Mouse (Mus musculus) midbrain, postnatal 0 days (tissue): Measurements from ENCODE around the gene Itsn1. TPM values are rescaled to one million over a fixed set of nuclear protein-coding genes. Genes with fewer than 3 reads are reported as not detected.

ENCODE experiments used
- ATAC-seq: fragments of 200-750 bp; cut with Nextera tagmentation; 2 replicates; pipeline ENCODE4 v1.8.0; 2017; ENCODE audit warnings: moderate number of reproducible peaks, mild to moderate bottlenecking, moderate TSS enrichment, moderate library complexity; ENCODE audit not compliant: low FRiP score
- DNase-seq: peaks from one replicate; pipeline ENCODE4 v3.0.0-alpha.2; 2015; ENCODE audit warnings: low spot score
- H3K27ac ChIP-seq: fragments of 300-500 bp; sonication (generic); 2 replicates; pipeline ENCODE4 v1.5.1; 2014; ENCODE audit warnings: low read depth, mild to moderate bottlenecking, low read length, mixed read lengths
- H3K27me3 ChIP-seq: fragments of 300-500 bp; sonication (generic); 2 replicates; pipeline ENCODE4 v1.6.1; 2014; ENCODE audit warnings: low read length, control low read depth, mixed read lengths; ENCODE audit not compliant: insufficient read depth
- H3K36me3 ChIP-seq: fragments of 300-500 bp; sonication (generic); 2 replicates; pipeline ENCODE4 v1.6.1; 2014; ENCODE audit warnings: low read length, control low read depth, mixed read lengths; ENCODE audit not compliant: insufficient read depth
- H3K4me1 ChIP-seq: fragments of 300-500 bp; sonication (generic); 2 replicates; pipeline ENCODE4 v1.6.1; 2014; ENCODE audit warnings: mild to moderate bottlenecking, control low read depth, antibody characterized with exemption, low read length, mixed read lengths; ENCODE audit not compliant: insufficient read depth
- H3K4me2 ChIP-seq: fragments of 300-500 bp; sonication (generic); 2 replicates; pipeline ENCODE4 v1.6.1; 2014; ENCODE audit warnings: low read depth, mild to moderate bottlenecking, low read length, mixed read lengths; ENCODE audit not compliant: poor library complexity, severe bottlenecking
- H3K4me3 ChIP-seq: fragments of 300-500 bp; sonication (generic); 2 replicates; pipeline ENCODE4 v1.5.1; 2014; ENCODE audit warnings: low read depth, mild to moderate bottlenecking, low read length, moderate library complexity
- H3K9ac ChIP-seq: fragments of 300-500 bp; sonication (generic); replicated peaks from 2 replicates; pipeline ENCODE4 v1.6.1; 2014; ENCODE audit warnings: mild to moderate bottlenecking, low read length, moderate library complexity, mixed read lengths; ENCODE audit not compliant: poor library complexity, severe bottlenecking
- H3K9me3 ChIP-seq: fragments of 300-500 bp; sonication (generic); 2 replicates; pipeline ENCODE4 v1.6.1; 2016; ENCODE audit warnings: low read length, control low read depth
- CTCF ChIP-seq: IDR thresholded peaks from 2 replicates; pipeline ENCODE4 v1.5.1; 2016; ENCODE audit warnings: antibody characterized with exemption, mild to moderate bottlenecking
- WGBS: fragments of 180-500 bp; shearing (Covaris S2); extraction: QIAGEN DNeasy Blood & Tissue Kit; methylation state at CpG from one replicate; pipeline ENCODE4 v1.1.7; 2014; 5-methylcytosine and 5-hydroxymethylcytosine counted together
- polyA plus RNA-seq: library from polyadenylated mRNA; unstranded; fragments of >200 nt; fragmentation: Nextera tagmentation; extraction: Ambion mirVana; gene quantifications from 2 replicates; pipeline ENCODE4 v1.2.1, GENCODE M21; 2015
- total RNA-seq: library from RNA; depleted of rRNA; stranded (reverse); fragments of >200 nt; gene quantifications from 2 replicates; pipeline ENCODE4 v1.2.3, GENCODE M21; 2014

The Itsn1 gene
- total and polyA plus RNA-seq, 2 experiments from 2014 or later = 34.0 to 78.7 TPM

DNA sequence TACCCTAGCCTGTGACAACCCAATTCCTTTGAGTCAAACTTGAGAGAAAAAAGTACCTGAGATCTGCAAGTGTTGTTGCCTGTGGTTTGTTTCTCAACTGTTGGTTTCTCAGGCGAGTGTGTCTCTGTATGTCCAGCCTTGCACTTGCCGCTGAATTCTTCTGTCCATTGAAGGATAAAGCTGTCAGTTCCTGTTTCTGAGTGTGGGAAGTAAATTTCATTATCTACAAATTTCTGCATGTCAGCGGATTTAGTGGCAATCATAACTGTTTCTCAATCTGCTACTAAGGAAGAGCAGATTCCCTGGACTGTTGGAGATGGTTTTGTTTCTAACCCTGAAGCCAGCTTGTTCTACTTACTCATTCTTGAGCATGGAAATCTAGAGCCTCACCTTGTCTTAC is 32.7 kb downstream of the Itsn1 start:
- Histone ChIP-seq H3K4me2 (no peak overlapping the region), H3K9ac (no peak overlapping the region), H3K27me3 (no peaks in the 10 kb centered on the region), H3K4me1 (peaks cover 3% of the 10 kb centered on the region; the same call in 1 of the 2 replicates), H3K4me3 (no peak overlapping the region), H3K9me3 (no peaks in the 10 kb centered on the region), H3K27ac (no peak overlapping the region), H3K36me3 (no peaks in the 10 kb centered on the region)
- no peak for ATAC-seq
- no peak for DNase-seq
- WGBS = 88% methylated on average over 3 of the region's 3 CpGs
- TF ChIP-seq CTCF = no peak

DNA sequence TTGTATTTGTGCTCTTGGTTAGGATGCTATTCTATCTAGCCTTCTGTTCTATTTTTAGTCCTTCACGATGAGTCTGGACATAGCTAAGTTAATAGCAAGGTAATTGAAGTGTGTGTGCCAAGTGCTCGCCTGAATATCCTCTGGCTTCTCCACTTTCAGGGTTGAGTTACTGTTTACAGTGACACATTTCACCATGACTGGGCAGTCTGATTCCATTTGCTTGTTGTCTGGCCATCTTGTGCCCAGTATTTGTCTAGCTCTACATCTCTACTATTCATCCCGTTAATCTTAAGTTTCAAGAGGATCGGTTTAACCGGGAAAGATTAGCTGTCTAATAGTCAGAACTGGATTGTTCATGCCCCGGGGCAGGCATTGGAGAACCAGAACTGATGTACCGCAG is 33.4 kb downstream of the Itsn1 start:
- H3K4me2 ChIP-seq = no peak overlapping the region
- WGBS = 62% methylated on average over 7 of the region's 7 CpGs
- no peak for DNase-seq
- H3K27ac ChIP-seq = 0 out of 2 replicates have a peak overlapping the region, but pooled peaks have one; percentile 12
- no peaks in the 10 kb centered on the region for H3K9me3 ChIP-seq
- TF ChIP-seq CTCF = no peak
- no peak overlapping the region for H3K4me3 ChIP-seq
- H3K27me3 ChIP-seq = no peaks in the 10 kb centered on the region
- no peak overlapping the region for H3K9ac ChIP-seq
- peaks cover 3% of the 10 kb centered on the region; the same call in 1 of the 2 replicates for H3K4me1 ChIP-seq
- no peak for ATAC-seq
- no peaks in the 10 kb centered on the region for H3K36me3 ChIP-seq

DNA sequence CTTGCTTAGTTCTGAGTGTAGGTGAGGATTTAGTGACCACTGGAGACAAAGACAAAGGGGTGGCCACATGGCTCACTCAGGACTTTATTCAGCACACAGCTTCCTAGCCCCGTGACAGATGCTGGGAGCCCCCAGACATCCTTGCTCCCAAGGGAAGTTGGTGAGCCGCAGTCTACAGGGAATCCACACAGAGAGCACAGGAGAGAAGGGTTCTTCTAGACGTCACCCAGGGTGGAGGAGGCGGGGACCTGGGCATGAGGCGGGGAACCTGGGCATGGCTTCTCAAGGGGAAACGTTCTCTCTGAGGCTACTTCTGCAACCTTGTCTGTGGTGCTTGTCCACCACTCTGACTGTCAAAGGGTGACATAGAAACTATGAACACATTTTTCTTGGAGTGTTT is 34.9 kb downstream of the Itsn1 start:
- DNase-seq (no peak), ATAC-seq (no peak)
- H3K4me1 ChIP-seq = peaks cover 3% of the 10 kb centered on the region; the same call in 1 of the 2 replicates
- H3K27ac ChIP-seq = no peak overlapping the region
- WGBS = 51% methylated on average over 6 of the region's 6 CpGs
- H3K4me2 ChIP-seq = no peak overlapping the region
- H3K27me3 ChIP-seq = no peaks in the 10 kb centered on the region
- no peak for TF ChIP-seq CTCF
- no peaks in the 10 kb centered on the region for H3K36me3 ChIP-seq
- H3K4me3 ChIP-seq = no peak overlapping the region
- H3K9me3 ChIP-seq = no peaks in the 10 kb centered on the region
- H3K9ac ChIP-seq = no peak overlapping the region

DNA sequence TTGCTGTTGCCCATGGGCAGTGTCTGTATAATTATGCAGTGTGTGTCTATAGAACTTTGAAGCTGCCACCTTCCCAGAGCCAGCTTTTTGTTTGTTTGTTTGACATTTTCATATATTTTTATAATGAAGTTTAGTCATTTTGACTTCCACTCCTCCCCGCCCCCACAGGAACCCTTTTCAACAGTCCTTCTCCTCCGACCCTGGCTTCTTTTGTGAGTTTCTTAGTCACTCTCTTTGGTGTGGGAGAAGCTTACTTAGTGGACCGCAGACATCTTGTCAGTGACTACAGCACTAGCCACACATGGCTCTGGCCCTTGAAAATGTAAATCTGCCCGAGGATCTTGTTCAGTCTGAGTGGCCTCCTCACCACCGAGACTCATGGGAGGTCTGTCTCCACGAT is 35.3 kb downstream of the Itsn1 start:
- H3K9me3 ChIP-seq = no peaks in the 10 kb centered on the region
- H3K27me3 ChIP-seq = no peaks in the 10 kb centered on the region
- H3K4me1 ChIP-seq = peaks cover 3% of the 10 kb centered on the region; the same call in 1 of the 2 replicates
- H3K4me2 ChIP-seq = no peak overlapping the region
- no peak overlapping the region for H3K9ac ChIP-seq
- H3K36me3 ChIP-seq = no peaks in the 10 kb centered on the region
- no peak for TF ChIP-seq CTCF
- DNase-seq = no peak
- WGBS = 70% methylated on average over 6 of the region's 6 CpGs
- ATAC-seq = no peak
- H3K27ac ChIP-seq = no peak overlapping the region
- H3K4me3 ChIP-seq = no peak overlapping the region

DNA sequence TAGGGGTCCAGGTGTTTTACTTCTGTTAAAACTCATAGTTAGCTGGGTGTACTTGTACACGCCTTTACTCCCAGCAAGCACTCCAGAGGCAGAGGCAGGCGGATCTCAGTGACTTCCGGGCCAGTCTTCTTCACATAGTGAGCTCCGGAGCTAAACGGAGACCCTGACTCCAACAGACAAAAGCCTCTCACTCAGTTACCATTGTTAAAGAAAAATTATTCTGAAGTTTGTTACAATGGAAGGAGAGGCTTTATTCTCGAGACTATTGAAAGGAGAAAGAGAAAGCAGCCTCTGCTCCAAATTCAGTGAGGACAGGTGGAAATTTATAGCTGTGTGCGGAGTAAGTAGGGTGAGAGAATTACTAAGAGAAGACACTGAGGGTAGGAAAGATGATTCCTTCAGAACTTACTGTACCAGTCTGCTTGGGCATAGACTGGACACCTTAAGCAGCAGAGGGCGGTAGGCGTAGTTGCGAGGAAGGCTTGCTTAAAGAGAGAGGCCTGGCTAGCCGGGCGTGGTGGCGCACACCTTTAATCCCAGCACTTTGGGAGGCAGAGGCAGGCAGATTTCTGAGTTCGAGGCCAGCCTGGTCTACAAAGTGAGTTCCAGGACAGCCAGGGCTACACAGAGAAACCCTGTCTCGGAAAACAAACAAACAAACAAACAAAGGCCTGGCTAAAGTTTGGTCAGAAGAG is 36.2 kb downstream of the Itsn1 start:
- 79% methylated on average over 15 of the region's 15 CpGs for WGBS
- DNase-seq = no peak

DNA sequence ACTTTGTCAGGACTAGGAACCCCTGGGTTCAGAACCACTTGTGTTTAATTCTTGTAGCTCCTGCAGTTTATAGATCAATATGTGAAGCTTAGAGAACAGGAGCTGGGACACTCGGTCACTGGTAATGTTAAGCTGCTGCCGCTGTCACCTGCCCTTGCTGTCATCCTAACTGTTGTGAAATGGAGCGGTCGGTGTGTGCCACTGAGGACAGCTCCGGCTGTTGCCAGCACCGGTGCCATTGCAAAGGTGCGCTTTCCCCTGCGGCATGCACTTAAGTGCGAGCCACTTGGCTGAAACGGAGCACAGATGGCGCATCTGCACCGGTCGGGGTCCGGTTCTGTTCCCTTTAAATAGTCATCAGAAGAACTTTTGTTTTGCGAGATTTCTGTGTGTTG is 36.7 kb downstream of the Itsn1 start:
- Histone ChIP-seq H3K4me2 (no peak overlapping the region), H3K36me3 (no peaks in the 10 kb centered on the region), H3K9me3 (no peaks in the 10 kb centered on the region), H3K4me3 (no peak overlapping the region), H3K9ac (no peak overlapping the region), H3K27ac (no peak overlapping the region), H3K4me1 (peaks cover 4% of the 10 kb centered on the region), H3K27me3 (no peaks in the 10 kb centered on the region)
- no peak for TF ChIP-seq CTCF
- WGBS = 92% methylated on average over 15 of the region's 15 CpGs
- ATAC-seq = no peak
- DNase-seq = no peak

More for the DNA sequence above, 36.2 kb downstream of the Itsn1 start:
- H3K9ac ChIP-seq = no peak overlapping the region
- H3K27me3 ChIP-seq = no peaks in the 10 kb centered on the region
- no peaks in the 10 kb centered on the region for H3K36me3 ChIP-seq
- no peaks in the 10 kb centered on the region for H3K9me3 ChIP-seq
- no peak for TF ChIP-seq CTCF
- no peak overlapping the region for H3K27ac ChIP-seq
- peaks cover 3% of the 10 kb centered on the region; the same call in 1 of the 2 replicates for H3K4me1 ChIP-seq
- no peak for ATAC-seq
- no peak overlapping the region for H3K4me3 ChIP-seq
- no peak overlapping the region for H3K4me2 ChIP-seq
